Mouse (Mus musculus) neural tube, embryonic 11.5 days (tissue): Measurements from ENCODE around the gene Myo15b. TPM values are rescaled to one million over a fixed set of nuclear protein-coding genes. Genes with fewer than 3 reads are reported as not detected.
A peak's percentile ranks its signal among the peaks of the same experiment; 100 is the strongest.

ENCODE experiments used
- ATAC-seq: fragments of 200-750 bp; cut with Nextera tagmentation; 2 replicates; pipeline ENCODE4 v1.8.0; 2017; ENCODE audit warnings: moderate number of reproducible peaks, mild to moderate bottlenecking, moderate TSS enrichment, moderate library complexity; ENCODE audit not compliant: insufficient read depth, low FRiP score, low TSS enrichment
- DNase-seq: peaks from one replicate; pipeline ENCODE4 v3.0.0-alpha.2; 2015; ENCODE audit warnings: low spot score
- H3K27ac ChIP-seq: fragments of 300-500 bp; sonication (generic); 2 replicates; pipeline ENCODE4 v1.5.1; 2014; ENCODE audit warnings: low read depth, mild to moderate bottlenecking, low read length
- H3K27me3 ChIP-seq: fragments of 300-500 bp; sonication (generic); 2 replicates; pipeline ENCODE4 v1.6.1; 2014; ENCODE audit warnings: mild to moderate bottlenecking, low read length, mixed read lengths; ENCODE audit not compliant: control insufficient read depth, insufficient read depth
- H3K36me3 ChIP-seq: fragments of 300-500 bp; sonication (generic); 2 replicates; pipeline ENCODE4 v1.6.1; 2014; ENCODE audit warnings: mild to moderate bottlenecking, low read length, moderate library complexity, mixed read lengths; ENCODE audit not compliant: control insufficient read depth, insufficient read depth
- H3K4me1 ChIP-seq: fragments of 300-500 bp; sonication (generic); 2 replicates; pipeline ENCODE4 v1.6.1; 2014; ENCODE audit warnings: low read length, mixed read lengths; ENCODE audit not compliant: control insufficient read depth, insufficient read depth
- H3K4me2 ChIP-seq: fragments of 300-500 bp; sonication (generic); 2 replicates; pipeline ENCODE4 v1.6.1; 2014; ENCODE audit warnings: low read depth, mild to moderate bottlenecking, moderate library complexity
- H3K4me3 ChIP-seq: fragments of 300-500 bp; sonication (generic); 2 replicates; pipeline ENCODE4 v1.5.1; 2014; ENCODE audit warnings: low read depth, low read length
- H3K9ac ChIP-seq: fragments of 300-500 bp; sonication (generic); 2 replicates; pipeline ENCODE4 v1.6.1; 2014; ENCODE audit warnings: mild to moderate bottlenecking, low read length
- H3K9me3 ChIP-seq: fragments of 300-500 bp; sonication (generic); 2 replicates; pipeline ENCODE4 v1.6.1; 2016; ENCODE audit warnings: low read length; ENCODE audit not compliant: control insufficient read depth
- WGBS: fragments of 180-500 bp; shearing (Covaris S2); extraction: QIAGEN DNeasy Blood & Tissue Kit; methylation state at CpG from one replicate; pipeline ENCODE4 v1.1.7; 2014; 5-methylcytosine and 5-hydroxymethylcytosine counted together
- polyA plus RNA-seq: library from polyadenylated mRNA; unstranded; fragments of >200 nt; fragmentation: Nextera tagmentation; extraction: Ambion mirVana; gene quantifications from 2 replicates; pipeline ENCODE4 v1.2.1, GENCODE M21; 2014

Gene Myo15b
- polyA plus RNA-seq, 1 experiment from 2014 or later, result 0.13 TPM

DNA sequence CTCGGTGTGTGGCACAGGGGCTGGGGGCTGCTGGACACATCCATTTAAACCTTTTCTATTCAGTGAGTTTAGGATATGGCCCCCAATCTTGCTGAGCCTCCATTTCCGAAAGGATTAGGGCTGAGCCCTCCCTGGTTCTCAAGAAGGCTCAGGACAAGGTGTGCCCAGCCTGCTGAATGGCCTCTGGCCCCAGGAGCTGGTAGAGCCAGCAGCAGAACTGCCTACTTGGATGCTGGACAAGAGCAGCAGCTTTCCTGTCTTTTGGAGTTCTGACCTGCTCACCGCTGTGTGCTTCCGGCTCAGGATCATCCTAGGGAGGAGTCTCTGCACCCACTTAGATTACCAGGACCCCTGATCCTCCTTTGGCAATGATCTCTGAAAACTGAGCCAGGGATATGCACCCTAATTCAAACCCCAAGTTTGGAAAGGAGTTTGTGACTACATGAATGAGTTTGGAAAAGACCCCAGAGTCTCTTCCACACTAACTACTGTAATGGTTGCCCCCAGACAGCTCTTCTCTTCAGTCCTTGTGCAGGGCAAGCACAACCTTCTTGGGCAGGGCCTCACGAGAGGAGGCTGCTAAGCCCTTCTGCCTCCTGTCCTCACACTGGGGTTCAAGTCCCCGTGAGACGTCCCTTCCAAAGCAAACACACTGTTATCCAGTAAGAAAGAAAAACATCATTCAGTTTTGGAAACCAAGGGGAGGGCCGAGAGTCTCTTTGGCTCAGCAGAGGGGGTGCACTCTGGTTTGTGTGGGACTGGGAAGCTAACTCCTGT lies 42.5 kb downstream of the Myo15b start:
- Histone ChIP-seq H3K27me3 (no peaks in the 10 kb centered on the region), H3K9ac (no peak overlapping the region)
- 70% methylated on average over 8 of the region's 8 CpGs for WGBS

DNA sequence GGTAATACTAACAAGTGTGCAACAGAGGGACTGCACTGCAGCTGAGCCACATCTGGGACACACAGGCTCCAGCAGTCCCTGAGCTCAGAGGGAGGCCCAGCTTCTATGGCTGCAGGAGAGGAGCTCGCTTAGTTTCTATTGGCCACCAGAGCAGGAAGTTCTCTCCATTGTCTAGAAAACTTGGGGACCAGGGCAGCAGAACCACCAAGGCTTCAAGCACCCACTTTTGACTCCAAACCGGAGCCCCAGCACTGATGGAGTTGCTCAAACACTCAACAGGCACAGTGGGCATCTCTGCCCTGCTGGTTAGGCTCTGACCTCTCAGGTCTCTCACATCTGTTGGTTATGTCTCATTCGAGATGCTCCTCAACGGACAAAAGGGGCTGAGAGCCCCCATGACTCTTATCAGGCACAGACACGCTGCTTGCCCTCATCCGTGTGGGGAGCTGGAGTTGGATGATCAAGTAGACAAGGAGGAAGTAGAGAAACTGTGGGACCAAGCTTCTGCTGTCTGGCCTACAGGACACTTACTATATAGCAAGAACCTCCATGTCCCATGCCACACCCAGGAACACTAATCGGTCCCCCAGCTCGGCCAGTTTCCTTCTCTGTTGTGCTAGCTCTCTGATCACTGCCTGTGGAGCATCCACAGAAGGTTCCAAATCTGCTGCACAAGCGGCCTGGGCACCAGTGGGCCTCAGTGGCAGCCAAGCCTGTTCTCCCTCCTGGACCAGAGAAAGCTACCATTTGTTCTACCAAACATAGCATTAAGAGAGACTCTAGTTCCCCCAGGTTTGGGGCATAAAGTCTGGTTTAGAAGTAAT lies 43.3 kb downstream of the Myo15b start:
- H3K9me3 ChIP-seq, result no peaks in the 10 kb centered on the region
- no peak overlapping the region for H3K4me3 ChIP-seq
- DNase-seq, result no peak
- no peak overlapping the region for H3K9ac ChIP-seq
- no peak overlapping the region for H3K4me2 ChIP-seq
- H3K27ac ChIP-seq, result no peak overlapping the region
- H3K4me1 ChIP-seq, result peaks cover 9% of the 10 kb centered on the region
- H3K36me3 ChIP-seq, result no peaks in the 10 kb centered on the region
- H3K27me3 ChIP-seq, result no peaks in the 10 kb centered on the region
- 87% methylated on average over 9 of the region's 9 CpGs for WGBS
- no peak for ATAC-seq

More for the DNA sequence above, 42.5 kb downstream of the Myo15b start:
- H3K36me3 ChIP-seq, result no peaks in the 10 kb centered on the region
- no peaks in the 10 kb centered on the region for H3K9me3 ChIP-seq
- DNase-seq (no peak), ATAC-seq (no peak)
- H3K4me1 ChIP-seq, result peaks cover 9% of the 10 kb centered on the region
- no peak overlapping the region for H3K4me3 ChIP-seq
- H3K4me2 ChIP-seq, result no peak overlapping the region
- H3K27ac ChIP-seq, result no peak overlapping the region

DNA sequence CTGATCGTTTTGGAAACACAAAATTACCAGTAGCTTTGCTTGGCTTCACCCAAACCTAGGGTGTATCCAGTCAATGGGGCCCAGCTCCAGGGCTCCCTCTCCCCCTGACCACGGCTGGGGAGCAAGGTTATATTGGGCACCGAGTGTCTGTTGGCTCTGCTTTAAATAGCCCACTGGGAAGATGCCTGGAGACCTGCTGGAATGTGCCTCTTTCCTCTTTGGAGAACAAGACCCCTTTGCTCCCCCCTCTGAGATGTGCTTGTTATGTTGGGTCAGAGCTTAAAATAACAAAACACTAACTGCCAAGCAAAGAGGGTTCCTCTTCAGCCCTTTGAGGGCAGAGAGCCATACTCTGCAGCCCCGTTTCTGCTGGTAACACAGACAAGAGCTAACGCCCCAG lies 44.0 kb downstream of the Myo15b start:
- Histone ChIP-seq H3K9me3 (no peaks in the 10 kb centered on the region), H3K27ac (no peak overlapping the region), H3K27me3 (no peaks in the 10 kb centered on the region), H3K9ac (no peak overlapping the region), H3K4me2 (no peak overlapping the region), H3K36me3 (no peaks in the 10 kb centered on the region), H3K4me1 (peaks cover 9% of the 10 kb centered on the region), H3K4me3 (no peak overlapping the region)
- DNase-seq (no peak), ATAC-seq (no peak)
- 85% methylated on average over 5 of the region's 5 CpGs for WGBS

DNA sequence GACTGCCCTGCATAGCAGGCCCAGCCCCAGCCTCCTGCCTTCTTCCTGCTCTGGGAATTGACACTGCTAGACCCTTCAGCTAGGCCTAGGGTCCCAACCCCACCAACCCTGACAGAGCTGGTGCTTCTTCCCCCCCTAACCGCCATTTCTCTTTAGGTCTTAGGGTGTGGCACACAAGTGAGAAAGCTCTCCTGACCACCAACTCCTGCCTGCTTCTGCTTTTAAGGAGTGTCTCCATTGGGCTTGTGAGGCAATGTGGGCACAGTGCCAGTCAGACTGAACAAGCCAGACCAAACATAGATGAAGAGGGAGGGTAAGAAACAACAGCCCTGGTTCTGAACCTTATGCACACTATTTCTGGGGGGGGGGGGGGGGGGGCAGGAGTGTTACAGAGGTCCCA lies 44.6 kb downstream of the Myo15b start:
- no peak overlapping the region for H3K4me3 ChIP-seq
- ATAC-seq, result no peak
- H3K9me3 ChIP-seq, result no peaks in the 10 kb centered on the region
- no peak overlapping the region for H3K4me2 ChIP-seq
- 76% methylated on average over 1 of the region's 1 CpGs for WGBS
- DNase-seq, result no peak
- no peak overlapping the region for H3K27ac ChIP-seq
- H3K9ac ChIP-seq, result no peak overlapping the region
- H3K36me3 ChIP-seq, result no peaks in the 10 kb centered on the region
- H3K27me3 ChIP-seq, result no peaks in the 10 kb centered on the region
- peaks cover 9% of the 10 kb centered on the region for H3K4me1 ChIP-seq

DNA sequence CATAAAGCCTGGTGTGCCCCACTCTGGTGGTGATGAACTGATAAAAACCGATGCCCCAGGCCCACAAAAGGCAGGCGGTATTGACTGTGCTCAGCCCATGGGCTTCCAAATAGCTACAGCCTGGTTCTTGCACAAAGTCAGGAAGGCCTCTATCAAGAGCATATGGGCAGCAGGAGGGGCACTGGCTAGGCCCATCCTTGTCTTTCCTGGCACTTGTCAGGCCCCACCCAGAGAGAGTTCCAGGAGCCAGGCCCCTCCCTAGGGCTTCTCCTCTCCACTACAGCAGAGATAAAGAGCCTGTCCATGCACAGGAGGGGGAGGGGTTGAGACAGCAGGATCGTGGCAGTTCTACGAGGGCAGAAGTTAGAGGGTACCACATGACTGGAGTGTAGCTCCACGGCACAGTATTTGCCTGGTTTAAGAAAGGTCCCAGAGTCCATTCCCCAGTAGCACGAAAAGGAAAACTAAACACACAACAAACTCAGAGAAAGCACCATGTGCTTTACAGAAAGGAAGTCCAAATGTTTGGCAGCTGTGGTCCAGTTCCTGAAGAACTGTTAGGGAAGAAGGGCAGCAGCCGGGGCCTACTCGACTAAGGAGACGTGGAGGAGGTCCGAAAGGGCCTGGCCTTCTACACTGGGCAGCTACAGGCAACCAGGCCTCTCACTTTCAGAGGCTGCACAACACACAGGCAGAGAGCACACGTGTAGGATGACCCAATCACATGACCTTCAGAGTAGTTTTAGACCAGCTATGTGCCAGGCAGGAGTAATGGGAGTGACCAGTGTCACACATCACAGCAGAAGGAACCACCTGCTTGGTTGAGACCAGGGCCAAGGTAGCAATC lies 45.4 kb downstream of the Myo15b start:
- Histone ChIP-seq H3K27me3 (no peaks in the 10 kb centered on the region), H3K9me3 (no peaks in the 10 kb centered on the region), H3K36me3 (no peaks in the 10 kb centered on the region), H3K4me3 (no peak overlapping the region), H3K4me2 (no peak overlapping the region), H3K9ac (no peak overlapping the region), H3K4me1 (peaks cover 7% of the 10 kb centered on the region), H3K27ac (no peak overlapping the region)
- ATAC-seq (no peak), DNase-seq (no peak)
- 75% methylated on average over 11 of the region's 11 CpGs for WGBS

DNA sequence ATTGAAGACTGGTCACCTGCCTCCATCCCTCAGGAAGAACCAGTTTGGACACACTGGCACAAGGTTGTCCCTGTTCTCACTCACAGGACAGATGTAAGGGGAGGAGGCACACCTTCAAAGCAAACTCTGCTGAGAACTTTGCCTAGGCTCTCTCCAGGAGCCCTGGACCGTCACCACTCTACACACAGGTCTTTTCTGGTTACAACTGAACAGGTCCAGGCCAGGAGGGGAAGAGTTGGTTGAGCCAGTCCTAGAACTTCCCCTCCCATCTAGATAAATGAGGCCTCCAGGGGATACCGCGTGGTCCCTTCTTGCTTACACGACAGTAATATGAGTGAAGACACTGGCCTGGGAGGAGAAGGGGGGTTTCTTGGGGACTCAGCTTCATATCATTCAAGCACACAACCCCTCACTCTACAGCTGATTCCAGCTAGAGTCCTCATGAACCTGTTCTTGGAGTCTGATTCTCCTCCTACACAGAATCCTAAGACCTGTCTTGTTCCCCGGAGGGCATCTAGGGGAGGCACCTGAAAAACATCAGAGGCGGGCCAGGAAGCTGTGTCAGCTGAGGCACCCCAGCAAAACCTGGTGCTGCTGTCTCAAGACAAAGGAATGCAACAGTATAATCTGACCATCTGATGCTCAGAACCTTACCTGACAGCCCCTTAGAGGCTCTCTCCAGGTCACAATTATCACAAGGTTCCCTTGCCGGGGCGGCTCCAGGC lies 46.2 kb downstream of the Myo15b start:
- WGBS, result 84% methylated on average over 8 of the region's 8 CpGs
- ATAC-seq (no peak), DNase-seq (no peak)
- peaks cover 7% of the 10 kb centered on the region for H3K4me1 ChIP-seq
- no peak overlapping the region for H3K27ac ChIP-seq
- no peak overlapping the region for H3K4me2 ChIP-seq
- H3K9me3 ChIP-seq, result no peaks in the 10 kb centered on the region
- H3K36me3 ChIP-seq, result no peaks in the 10 kb centered on the region
- H3K9ac ChIP-seq, result no peak overlapping the region; the same call in 1 of the 2 replicates
- no peak overlapping the region for H3K4me3 ChIP-seq
- no peaks in the 10 kb centered on the region for H3K27me3 ChIP-seq

DNA sequence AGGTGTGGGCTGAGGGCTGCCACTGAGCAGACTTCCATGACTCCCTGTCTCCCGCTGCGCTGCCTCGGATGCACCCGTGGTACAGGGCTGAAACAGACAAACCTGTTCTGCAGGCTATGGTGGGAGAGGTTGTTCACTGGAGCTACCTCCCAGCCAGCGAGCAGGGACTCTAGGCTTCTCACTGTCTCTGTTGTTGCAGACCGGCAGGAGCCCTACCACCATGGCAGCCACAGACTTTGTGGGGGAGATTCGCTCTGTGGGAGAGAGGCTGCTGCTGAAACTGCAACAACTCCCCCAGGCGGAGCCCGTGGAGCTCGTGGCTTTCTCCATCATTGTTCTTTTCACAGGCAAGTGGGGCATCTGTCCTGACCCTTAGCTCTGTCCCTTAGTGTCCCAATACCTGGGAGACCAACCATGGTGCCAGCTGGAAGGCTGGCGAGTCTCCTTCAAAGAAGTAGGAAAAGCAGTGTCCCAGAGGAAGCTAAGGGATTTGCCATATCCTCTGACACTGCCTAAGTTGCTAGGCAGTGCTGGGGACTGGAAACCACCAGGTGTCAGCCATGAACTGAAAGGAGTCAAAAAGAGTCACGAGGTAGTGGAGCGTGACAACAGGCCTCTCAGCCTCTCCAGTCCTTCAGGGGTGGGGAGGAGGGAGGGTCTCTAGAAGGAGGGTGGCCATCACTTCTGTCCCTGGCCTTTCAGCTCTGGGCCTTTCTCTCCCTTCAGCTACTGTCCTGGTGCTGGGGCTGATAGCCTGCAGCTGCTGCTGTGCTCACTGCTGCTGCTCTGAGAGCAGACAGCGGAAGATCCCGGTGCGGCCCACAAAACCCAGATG lies 47.0 kb downstream of the Myo15b start:
- no peak overlapping the region for H3K27ac ChIP-seq
- peaks cover 4% of the 10 kb centered on the region for H3K4me1 ChIP-seq
- 64% methylated on average over 16 of the region's 16 CpGs for WGBS
- no peaks in the 10 kb centered on the region for H3K36me3 ChIP-seq
- ATAC-seq, result no peak
- no peaks in the 10 kb centered on the region for H3K9me3 ChIP-seq
- no peak for DNase-seq
- no peak overlapping the region for H3K4me3 ChIP-seq
- no peak overlapping the region for H3K4me2 ChIP-seq
- H3K27me3 ChIP-seq, result no peaks in the 10 kb centered on the region
- peak overlapping the region; percentile 4; the same call in 1 of the 2 replicates for H3K9ac ChIP-seq
